Mouse (Mus musculus) hindbrain, embryonic 12.5 days (tissue): ENCODE data around the gene Itgb2l. TPM values are rescaled to one million over a fixed set of nuclear protein-coding genes. Genes with fewer than 3 reads are reported as not detected.

Source experiments
- ATAC-seq: fragments of 200-750 bp; cut with Nextera tagmentation; 2 replicates; pipeline ENCODE4 v1.8.0; 2017; ENCODE audit warnings: moderate TSS enrichment; ENCODE audit not compliant: low FRiP score
- H3K27ac ChIP-seq: fragments of 300-500 bp; sonication (generic); 2 replicates; pipeline ENCODE4 v1.5.1; 2016; ENCODE audit warnings: mild to moderate bottlenecking
- H3K27me3 ChIP-seq: fragments of 300-500 bp; sonication (generic); 2 replicates; pipeline ENCODE4 v1.6.1; 2016; ENCODE audit warnings: mild to moderate bottlenecking
- H3K36me3 ChIP-seq: fragments of 300-500 bp; sonication (generic); 2 replicates; pipeline ENCODE4 v1.6.1; 2016; ENCODE audit warnings: mild to moderate bottlenecking
- H3K4me1 ChIP-seq: fragments of 300-500 bp; sonication (generic); 2 replicates; pipeline ENCODE4 v1.6.1; 2016
- H3K4me2 ChIP-seq: fragments of 300-500 bp; sonication (generic); replicated peaks from 2 replicates; pipeline ENCODE4 v1.6.1; 2016; ENCODE audit warnings: mild to moderate bottlenecking
- H3K4me3 ChIP-seq: fragments of 300-500 bp; sonication (generic); 2 replicates; pipeline ENCODE4 v1.5.1; 2016; ENCODE audit warnings: mild to moderate bottlenecking
- H3K9ac ChIP-seq: fragments of 300-500 bp; sonication (generic); 2 replicates; pipeline ENCODE4 v1.6.1; 2016; ENCODE audit warnings: mild to moderate bottlenecking, moderate library complexity
- H3K9me3 ChIP-seq: fragments of 300-500 bp; sonication (generic); replicated peaks from 2 replicates; pipeline ENCODE4 v1.6.1; 2016; ENCODE audit warnings: mild to moderate bottlenecking
- WGBS: fragments of 180-500 bp; shearing (Covaris S2); methylation state at CpG from one replicate; pipeline ENCODE4 v1.1.7; 2016; 5-methylcytosine and 5-hydroxymethylcytosine counted together
- polyA plus RNA-seq: library from polyadenylated mRNA; unstranded; fragments of >200 nt; fragmentation: Nextera tagmentation; extraction: Ambion mirVana; gene quantifications from 2 replicates; pipeline ENCODE4 v1.2.1, GENCODE M21; 2016

The Itgb2l gene
- polyA plus RNA-seq, 1 experiment from 2014 or later: not detected

GRCm38 (mm10) chr16:96408064-96408465 is 35.4 kb downstream of the Itgb2l start:
- Histone ChIP-seq H3K9me3 (no peaks in the 10 kb centered on the region), H3K4me3 (no peak overlapping the region), H3K4me2 (no peak overlapping the region), H3K9ac (no peak overlapping the region), H3K36me3 (no peaks in the 10 kb centered on the region), H3K4me1 (0 out of 2 replicates have a peak, but pooled peaks cover 4% of the 10 kb centered on the region), H3K27me3 (no peaks in the 10 kb centered on the region), H3K27ac (no peak overlapping the region)
- 21% methylated on average over 4 of the region's 4 CpGs for WGBS
- no peak for ATAC-seq

- no peak for ATAC-seq
- no peak overlapping the region for H3K4me2 ChIP-seq
- WGBS: 73% methylated on average over 4 of the region's 4 CpGs
Measured at GRCm38 (mm10) chr16:96406312-96406711, 37.1 kb downstream of the Itgb2l start.

GRCm38 (mm10) chr16:96402294-96402693 is 41.1 kb downstream of the Itgb2l start:
- no peaks in the 10 kb centered on the region for H3K4me1 ChIP-seq
- H3K27me3 ChIP-seq: no peaks in the 10 kb centered on the region
- H3K9me3 ChIP-seq: no peaks in the 10 kb centered on the region
- H3K36me3 ChIP-seq: no peaks in the 10 kb centered on the region
- no peak overlapping the region for H3K9ac ChIP-seq
- H3K27ac ChIP-seq: no peak overlapping the region
- H3K4me3 ChIP-seq: no peak overlapping the region
- no peak overlapping the region for H3K4me2 ChIP-seq
- ATAC-seq: no peak
- 70% methylated on average over 6 of the region's 6 CpGs for WGBS

More at GRCm38 (mm10) chr16:96406312-96406711, 37.1 kb downstream of the Itgb2l start:
- Histone ChIP-seq H3K36me3 (no peaks in the 10 kb centered on the region), H3K4me3 (no peak overlapping the region), H3K27ac (no peak overlapping the region), H3K27me3 (no peaks in the 10 kb centered on the region), H3K4me1 (0 out of 2 replicates have a peak, but pooled peaks cover 4% of the 10 kb centered on the region), H3K9ac (no peak overlapping the region), H3K9me3 (no peaks in the 10 kb centered on the region)

GRCm38 (mm10) chr16:96400046-96400445 is 43.4 kb downstream of the Itgb2l start:
- Histone ChIP-seq H3K9me3 (no peaks in the 10 kb centered on the region), H3K9ac (no peak overlapping the region), H3K27ac (no peak overlapping the region), H3K4me2 (no peak overlapping the region), H3K4me3 (no peak overlapping the region), H3K36me3 (no peaks in the 10 kb centered on the region), H3K4me1 (no peaks in the 10 kb centered on the region), H3K27me3 (no peaks in the 10 kb centered on the region)
- no peak for ATAC-seq
- WGBS: 74% methylated on average over 4 of the region's 4 CpGs

GRCm38 (mm10) chr16:96398806-96399205 is 44.6 kb downstream of the Itgb2l start:
- Histone ChIP-seq H3K4me3 (no peak overlapping the region), H3K4me1 (no peaks in the 10 kb centered on the region), H3K4me2 (no peak overlapping the region), H3K27ac (no peak overlapping the region), H3K9ac (no peak overlapping the region), H3K27me3 (no peaks in the 10 kb centered on the region), H3K9me3 (no peaks in the 10 kb centered on the region), H3K36me3 (no peaks in the 10 kb centered on the region)
- WGBS: 79% methylated on average over 3 of the region's 3 CpGs
- ATAC-seq: no peak

GRCm38 (mm10) chr16:96396013-96396650 is 47.3 kb downstream of the Itgb2l start:
- no peaks in the 10 kb centered on the region for H3K36me3 ChIP-seq
- 66% methylated on average over 9 of the region's 9 CpGs for WGBS
- no peaks in the 10 kb centered on the region for H3K9me3 ChIP-seq
- ATAC-seq: no peak
- no peaks in the 10 kb centered on the region for H3K27me3 ChIP-seq
- H3K4me3 ChIP-seq: no peak overlapping the region
- H3K4me2 ChIP-seq: no peak overlapping the region
- no peaks in the 10 kb centered on the region for H3K4me1 ChIP-seq
- H3K9ac ChIP-seq: no peak overlapping the region
- no peak overlapping the region for H3K27ac ChIP-seq

- Histone ChIP-seq H3K27me3 (no peaks in the 10 kb centered on the region), H3K4me3 (no peak overlapping the region), H3K4me1 (no peaks in the 10 kb centered on the region), H3K27ac (no peak overlapping the region), H3K9ac (no peak overlapping the region), H3K4me2 (no peak overlapping the region), H3K9me3 (no peaks in the 10 kb centered on the region), H3K36me3 (no peaks in the 10 kb centered on the region)
- no peak for ATAC-seq
- 80% methylated on average over 4 of the region's 4 CpGs for WGBS
Measured at GRCm38 (mm10) chr16:96395516-96395915, 47.9 kb downstream of the Itgb2l start.

GRCm38 (mm10) chr16:96391070-96391469 is 52.3 kb downstream of the Itgb2l start:
- H3K36me3 ChIP-seq: no peaks in the 10 kb centered on the region
- no peak overlapping the region for H3K4me2 ChIP-seq
- no peaks in the 10 kb centered on the region for H3K9me3 ChIP-seq
- no peak overlapping the region for H3K4me3 ChIP-seq
- no peak for ATAC-seq
- no peak overlapping the region for H3K9ac ChIP-seq
- H3K27ac ChIP-seq: no peak overlapping the region
- no peaks in the 10 kb centered on the region for H3K27me3 ChIP-seq
- H3K4me1 ChIP-seq: no peaks in the 10 kb centered on the region

- ATAC-seq: no peak
- Histone ChIP-seq H3K4me1 (no peaks in the 10 kb centered on the region), H3K27me3 (no peaks in the 10 kb centered on the region), H3K9ac (no peak overlapping the region), H3K27ac (no peak overlapping the region), H3K4me2 (no peak overlapping the region), H3K36me3 (no peaks in the 10 kb centered on the region), H3K4me3 (no peak overlapping the region), H3K9me3 (no peaks in the 10 kb centered on the region)
- WGBS: 87% methylated on average over 5 of the region's 5 CpGs
Measured at GRCm38 (mm10) chr16:96388481-96388880, 54.9 kb downstream of the Itgb2l start.

GRCm38 (mm10) chr16:96387685-96388371 is 55.6 kb downstream of the Itgb2l start:
- no peak overlapping the region for H3K4me2 ChIP-seq
- no peak overlapping the region for H3K4me3 ChIP-seq
- no peaks in the 10 kb centered on the region for H3K4me1 ChIP-seq
- H3K9me3 ChIP-seq: no peaks in the 10 kb centered on the region
- WGBS: 91% methylated on average over 6 of the region's 6 CpGs
- no peaks in the 10 kb centered on the region for H3K36me3 ChIP-seq
- no peak for ATAC-seq
- H3K27me3 ChIP-seq: no peaks in the 10 kb centered on the region
- no peak overlapping the region for H3K27ac ChIP-seq
- no peak overlapping the region for H3K9ac ChIP-seq

- H3K9ac ChIP-seq: no peak overlapping the region
- H3K27me3 ChIP-seq: no peaks in the 10 kb centered on the region
- H3K36me3 ChIP-seq: no peaks in the 10 kb centered on the region
- H3K4me1 ChIP-seq: no peaks in the 10 kb centered on the region
- H3K27ac ChIP-seq: no peak overlapping the region
- H3K9me3 ChIP-seq: no peaks in the 10 kb centered on the region
- no peak for ATAC-seq
- H3K4me2 ChIP-seq: no peak overlapping the region
- H3K4me3 ChIP-seq: no peak overlapping the region
Measured at GRCm38 (mm10) chr16:96384741-96385140, 58.7 kb downstream of the Itgb2l start.

GRCm38 (mm10) chr16:96382496-96383181 is 60.8 kb downstream of the Itgb2l start:
- Histone ChIP-seq H3K27me3 (no peaks in the 10 kb centered on the region), H3K4me3 (no peak overlapping the region), H3K4me1 (no peaks in the 10 kb centered on the region), H3K27ac (no peak overlapping the region), H3K36me3 (no peaks in the 10 kb centered on the region), H3K4me2 (no peak overlapping the region), H3K9ac (no peak overlapping the region), H3K9me3 (no peaks in the 10 kb centered on the region)
- no peak for ATAC-seq
- 81% methylated on average over 5 of the region's 5 CpGs for WGBS
